Mouse (Mus musculus) liver, embryonic 14.5 days (tissue): ENCODE data around the gene Efna5.

Experiments
- CTCF ChIP-seq: IDR thresholded peaks from 2 replicates; pipeline ENCODE4 v1.5.1; 2016; ENCODE audit warnings: antibody characterized with exemption, low read depth, control low read depth
- EP300 ChIP-seq: IDR thresholded peaks from 2 replicates; pipeline ENCODE4 v1.6.1; 2016; ENCODE audit warnings: antibody characterized with exemption, low read depth

DNA sequence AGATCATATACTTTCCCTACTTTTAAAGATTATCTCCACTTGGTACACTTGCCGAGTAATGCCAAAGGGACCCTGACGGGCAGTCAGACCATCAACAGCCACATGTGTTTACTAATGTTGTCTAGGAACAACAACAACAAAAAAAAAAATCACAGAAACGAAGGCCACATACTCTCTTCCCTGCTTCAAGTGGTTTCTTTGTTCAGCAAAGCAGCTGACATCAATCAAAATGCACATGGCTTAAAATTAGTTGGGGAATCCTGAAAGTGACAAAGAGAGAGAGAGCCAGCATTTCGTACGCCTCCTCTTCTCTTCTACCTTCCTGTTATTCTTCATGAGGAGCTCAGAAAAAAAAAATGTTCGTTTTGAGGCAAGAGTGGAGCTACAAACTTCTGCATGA lies 266.4 kb downstream of the Efna5 start:
- no peak for TF ChIP-seq CTCF
- TF ChIP-seq EP300 = no peak
